Comparison of ENCODE assay signal across 14 mouse cellular contexts in genomic region chr5:132649771-132650170, GRCm38 (mm10).
A peak's percentile ranks its signal among the peaks of the same experiment; 100 is the strongest.
DNase-seq lines count a peak whose midpoint lies in the region; TF ChIP-seq lines count a peak whose summit lies in the region.
"Had no signal": no experiment of that assay in that cellular context is flagged by ENCODE, and none has a peak within 500 bp of the region (broad histone marks: within the 10 kb centered on the region; RNA-seq: fewer than 3 reads in every experiment).

No protein-coding gene starts in this region.

- TF ChIP-seq CTCF in brain, embryonic 14.5 days (IDR thresholded peaks at IDR 0.05; ENCODE audit: borderline replicate concordance, extremely low read depth, insufficient read depth, insufficient read length): no peak

- DNase-seq in frontal cortex, postnatal 36 days (ENCODE audit: low spot score in 2 of 2): peak; percentile 12 to 27
- DNase-seq in frontal cortex, postnatal 10 days (ENCODE audit: low spot score in 2 of 2): no peak
- peak; percentile 7 to 20 for DNase-seq in left cerebral cortex, adult 9 months (ENCODE audit: low spot score in 2 of 2)
- no peak for DNase-seq in left cerebral cortex, postnatal 10 days (ENCODE audit: extremely low spot score in 1 of 2, low spot score in 2 of 2)
- peak; percentile 11 for DNase-seq in brain, embryonic 14.5 days (ENCODE audit: low read depth)
- peak; percentile 48 for DNase-seq in telencephalon, adult 2 months (ENCODE audit: low read depth, low spot score)
- DNase-seq in urinary bladder, postnatal 14 days (ENCODE audit: low spot score): no peak
- DNase-seq: adrenal gland, postnatal 14 days; cerebellum, adult 2 months; cerebellum, postnatal 10 days; forebrain, postnatal 0 days; gastrocnemius, postnatal 36 days; heart, adult 18-20 months; heart, postnatal 14 days had no signal

- intact Hi-C loops in left cerebral cortex, postnatal 10 days (cut with DNase I): no loop called here

- TF ChIP-seq POLR2A in brain, embryonic 14.5 days (IDR thresholded peaks at IDR 0.05; ENCODE audit: borderline replicate concordance, extremely low read depth, insufficient read depth, insufficient read length, poor library complexity, severe bottlenecking): no peak

Comparison
In these comparisons a context has a peak if more than half of its experiments do, and no peak if none do; other contexts are left out.
1. DNase-seq: peak in frontal cortex, postnatal 36 days (2 of 2), left cerebral cortex, adult 9 months (2 of 2), brain, embryonic 14.5 days (single experiment) and telencephalon, adult 2 months (single experiment); none in frontal cortex, postnatal 10 days (0 of 2), left cerebral cortex, postnatal 10 days (0 of 2) and urinary bladder, postnatal 14 days (single experiment).